7 mouse cellular contexts compared by ENCODE assay signal in the genomic region with DNA sequence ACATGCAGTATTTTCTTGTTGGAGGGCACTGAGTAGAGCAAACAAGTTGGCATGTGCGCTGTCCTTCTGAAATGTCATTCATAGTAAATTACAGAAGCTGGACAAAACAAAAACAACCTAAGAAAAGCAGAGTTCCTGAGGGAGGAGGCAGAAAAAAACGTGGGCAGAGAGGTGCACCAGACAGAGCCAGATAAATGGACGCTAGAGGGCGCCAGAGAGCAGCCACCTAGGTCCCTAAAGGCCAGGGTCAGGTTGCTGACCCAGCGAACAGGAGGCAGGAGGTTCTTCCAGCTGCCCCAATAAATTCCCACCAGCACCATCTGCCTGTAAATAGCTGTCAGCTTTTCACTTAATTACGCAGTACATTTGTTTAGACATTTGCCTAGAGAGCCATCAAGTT.
DNase-seq lines count a peak whose midpoint lies in the region; TF ChIP-seq lines count a peak whose summit lies in the region.

No protein-coding gene starts in this region.

- H3K9ac ChIP-seq in CH12.LX (ENCODE audit: insufficient read depth, low read depth) (no peak overlapping the region), MEL (ENCODE audit: control insufficient read depth, low read depth, low read length, poor library complexity, severe bottlenecking) (no peak overlapping the region)

- TF ChIP-seq CTCF in layer of hippocampus, adult 2 months (conservative IDR thresholded peaks at IDR 0.05): peak; percentile 81
- TF ChIP-seq CTCF in CH12.LX (conservative IDR thresholded peaks at IDR 0.05 in 1 of 2, IDR thresholded peaks at IDR 0.05 in 1 of 2; ENCODE audit: low read depth in 2 of 2, low read length in 2 of 2) (peak in 1 of 2 experiments; percentile 11; a peak in 1 of 4 replicates), MEL (IDR thresholded peaks at IDR 0.05 in 2 of 3, conservative IDR thresholded peaks at IDR 0.05 in 1 of 3; ENCODE audit: control insufficient read depth in 1 of 3, insufficient read depth in 1 of 3, low read depth in 2 of 3, low read length in 3 of 3, poor library complexity in 1 of 3, severe bottlenecking in 1 of 3) (peak; percentile 43 to 74 (median 60))

- H3K36me3 ChIP-seq in CH12.LX (replicated peaks in 1 of 2; ENCODE audit: control insufficient read depth in 1 of 2, insufficient read depth in 1 of 2, low read length in 1 of 2) (no peaks in the 10 kb centered on the region), MEL (ENCODE audit: control insufficient read depth in 1 of 2, insufficient read depth in 2 of 2, low read length in 2 of 2) (no peaks in the 10 kb centered on the region)

- dilution Hi-C loops in CH12.LX (cut with MboI; ENCODE audit: extremely low pct_ligation_motif_present, extremely low pct_unique_long_range_greater_than_20kb, low sequenced_read_pairs): no loop called here

- TF ChIP-seq EP300 in CH12.LX (IDR thresholded peaks at IDR 0.05; ENCODE audit: low read length): no peak
- no peak for TF ChIP-seq EP300 in MEL (IDR thresholded peaks at IDR 0.05; ENCODE audit: low read depth in 1 of 2, low read length in 2 of 2)

- DNase-seq in layer of hippocampus, adult 2 months (ENCODE audit: low spot score in 2 of 2): peak in 1 of 2 experiments; percentile 27
- DNase-seq in layer of hippocampus, adult 9-10 months (ENCODE audit: low spot score): no peak
- DNase-seq in CH12.LX (ENCODE audit: extremely low read depth) (peak; percentile 2), MEL (ENCODE audit: low read depth, low spot score) (peak; percentile 27)
- peak; percentile 60 to 76 for DNase-seq in cerebellum, postnatal 14 days
- peak; percentile 57 to 61 for DNase-seq in kidney, postnatal 4 days
- peak; percentile 16 for DNase-seq in right cerebral cortex, postnatal 4 days

- TF ChIP-seq POLR2A in CH12.LX (IDR thresholded peaks at IDR 0.05; ENCODE audit: low read depth, low read length): no peak
- no peak for TF ChIP-seq POLR2A in MEL (IDR thresholded peaks at IDR 0.05; ENCODE audit: control insufficient read depth in 1 of 2, insufficient read depth in 1 of 2, low read depth in 1 of 2, low read length in 2 of 2, poor library complexity in 1 of 2)

- H3K4me2 ChIP-seq in CH12.LX (ENCODE audit: insufficient read depth, low read depth, poor library complexity, severe bottlenecking): no peak overlapping the region

- no peak overlapping the region for H3K4me3 ChIP-seq in layer of hippocampus, adult 2 months
- H3K4me3 ChIP-seq in CH12.LX (replicated peaks in 1 of 3; ENCODE audit: low read depth in 2 of 3, low read length in 2 of 3, poor library complexity in 1 of 3) (no peak overlapping the region), MEL (ENCODE audit: control insufficient read depth in 1 of 2, insufficient read depth in 1 of 2, low read depth in 2 of 2, low read length in 2 of 2) (no peak overlapping the region)

- H3K9me3 ChIP-seq in CH12.LX (replicated peaks; ENCODE audit: low read length) (peaks cover 65% of the 10 kb centered on the region), MEL (replicated peaks; ENCODE audit: insufficient read depth, low read length) (no peaks in the 10 kb centered on the region)

- H3K27me3 ChIP-seq in CH12.LX (replicated peaks): no peaks in the 10 kb centered on the region
- no peaks in the 10 kb centered on the region for H3K27me3 ChIP-seq in MEL (ENCODE audit: control insufficient read depth in 1 of 2, insufficient read depth in 2 of 2, low read length in 2 of 2)

- in situ Hi-C loops in CH12.LX (cut with MboI; ENCODE audit: low pct_ligation_motif_present, low pct_unique_long_range_greater_than_20kb, low sequenced_read_pairs): no loop called here

- H3K4me1 ChIP-seq in CH12.LX (ENCODE audit: control insufficient read depth in 1 of 2, insufficient read depth in 2 of 2) (no peaks in the 10 kb centered on the region), MEL (ENCODE audit: control insufficient read depth in 1 of 2, insufficient read depth in 2 of 2, low read length in 2 of 2) (no peaks in the 10 kb centered on the region)

- no peak for TF ChIP-seq RAD21 in CH12.LX (IDR thresholded peaks at IDR 0.05; ENCODE audit: low read depth, low read length)
- peak; percentile 8; the same call in 1 of the 2 replicates for TF ChIP-seq RAD21 in MEL (IDR thresholded peaks at IDR 0.05; ENCODE audit: low read depth, low read length)

- no peaks in the 10 kb centered on the region for H3K79me2 ChIP-seq in CH12.LX (replicated peaks; ENCODE audit: control insufficient read depth, extremely low read depth, insufficient read depth, poor library complexity, severe bottlenecking)
- no peaks in the 10 kb centered on the region for H3K79me2 ChIP-seq in MEL (ENCODE audit: control insufficient read depth, insufficient read depth, low read length, poor library complexity)

- H3K27ac ChIP-seq in layer of hippocampus, adult 2 months: no peak overlapping the region
- H3K27ac ChIP-seq in CH12.LX (ENCODE audit: insufficient read depth, low read depth) (no peak overlapping the region), MEL (ENCODE audit: control insufficient read depth, low read depth, low read length) (no peak overlapping the region)

TF ChIP-seq in CH12.LX, 34 proteins besides CTCF, POLR2A, EP300 and RAD21:
- TF ChIP-seq NRF1 (IDR thresholded peaks at IDR 0.05; ENCODE audit: low read depth, low read length) (no peak), GABPA (IDR thresholded peaks at IDR 0.05; ENCODE audit: insufficient replicate concordance, low read depth, low read length) (no peak), JUN (IDR thresholded peaks at IDR 0.05; ENCODE audit: insufficient read depth, low read depth, low read length) (no peak), MEF2A (IDR thresholded peaks at IDR 0.05; ENCODE audit: borderline replicate concordance, low read depth, low read length) (no peak), SIN3A (IDR thresholded peaks at IDR 0.05; ENCODE audit: low read length) (no peak), TCF12 (IDR thresholded peaks at IDR 0.05; ENCODE audit: low read depth, low read length) (no peak), POLR2AphosphoS2 (IDR thresholded peaks at IDR 0.05; ENCODE audit: low read depth, low read length) (no peak)

TF ChIP-seq in MEL, 35 proteins besides CTCF, POLR2A, EP300 and RAD21:
- TF ChIP-seq POLR2AphosphoS2 (IDR thresholded peaks at IDR 0.05; ENCODE audit: low read length): no peak
- TF ChIP-seq ZMIZ1 (IDR thresholded peaks at IDR 0.05; ENCODE audit: low read depth, low read length): no peak
- TF ChIP-seq SMC3 (IDR thresholded peaks at IDR 0.05; ENCODE audit: low read depth, low read length): peak; percentile 36; the same call in 1 of the 2 replicates
- no peak for TF ChIP-seq POLR2AphosphoS5 (IDR thresholded peaks at IDR 0.05; ENCODE audit: borderline replicate concordance, low read depth, low read length)
- TF ChIP-seq ZKSCAN1 (IDR thresholded peaks at IDR 0.05; ENCODE audit: low read depth, low read length): no peak
- no peak for TF ChIP-seq USF1 (IDR thresholded peaks at IDR 0.05; ENCODE audit: low read depth, low read length)
- TF ChIP-seq MEF2A (IDR thresholded peaks at IDR 0.05; ENCODE audit: extremely low read depth, insufficient replicate concordance, low read depth, low read length, poor library complexity, severe bottlenecking): no peak
- no peak for TF ChIP-seq ZNF384 (IDR thresholded peaks at IDR 0.05; ENCODE audit: low read depth, low read length)
